Mouse (Mus musculus): ENCODE measurements at regions not wholly inside any gene's neighbourhood (a gene's known extent, or its start where the extent isn't known, plus 50 kb on each side); places are given as distances from the start of the nearest gene placed in this dataset.
"Not testable (repeated sequence)": the region's sequence is repeated elsewhere in the genome, so short reads cannot be mapped to it uniquely, and the experiment has no call there.

DNA sequence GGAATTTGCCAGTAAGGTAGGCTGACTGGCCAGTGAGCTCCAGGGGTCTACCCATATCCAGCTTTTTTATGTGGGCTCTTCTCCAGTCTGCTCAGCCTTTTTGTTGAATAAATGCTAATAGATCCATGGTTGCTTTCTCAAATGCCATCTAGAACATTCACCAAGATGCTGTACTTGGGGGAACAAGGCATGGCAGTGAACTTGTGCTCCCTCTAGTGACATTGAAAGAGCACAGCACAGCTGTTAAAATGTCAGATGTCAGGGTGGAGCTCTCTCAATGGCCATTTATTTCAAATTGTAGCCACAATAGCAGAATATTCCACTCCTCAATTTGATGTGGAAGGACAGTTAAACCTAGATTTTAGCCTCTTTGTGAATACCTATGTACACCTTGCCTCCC lies 86.3 kb downstream of the Kcnk1 start:
- peak; percentile 42 for DNase-seq (ENCODE audit: low spot score)

DNA sequence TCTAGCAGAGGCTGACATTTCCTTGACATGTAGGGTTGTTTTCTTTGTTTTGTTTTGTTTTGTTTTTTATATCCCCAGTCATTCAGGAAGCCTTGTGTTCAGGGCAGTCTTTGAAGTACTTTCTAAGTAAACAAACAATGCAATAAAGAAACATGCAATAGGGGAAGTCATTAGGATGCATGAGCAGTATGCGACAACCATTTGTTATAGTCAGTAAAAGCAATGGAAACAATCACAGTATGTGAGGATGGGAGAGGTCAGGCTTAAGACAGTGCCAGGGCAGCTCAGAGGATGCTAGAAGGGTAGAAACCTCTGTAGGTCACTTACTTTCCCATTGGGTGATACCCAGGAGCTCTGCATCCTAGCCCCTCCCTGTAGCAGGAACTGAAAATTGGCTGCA lies 87.9 kb downstream of the Kcnk1 start:
- DNase-seq (ENCODE audit: low spot score): no peak

DNA sequence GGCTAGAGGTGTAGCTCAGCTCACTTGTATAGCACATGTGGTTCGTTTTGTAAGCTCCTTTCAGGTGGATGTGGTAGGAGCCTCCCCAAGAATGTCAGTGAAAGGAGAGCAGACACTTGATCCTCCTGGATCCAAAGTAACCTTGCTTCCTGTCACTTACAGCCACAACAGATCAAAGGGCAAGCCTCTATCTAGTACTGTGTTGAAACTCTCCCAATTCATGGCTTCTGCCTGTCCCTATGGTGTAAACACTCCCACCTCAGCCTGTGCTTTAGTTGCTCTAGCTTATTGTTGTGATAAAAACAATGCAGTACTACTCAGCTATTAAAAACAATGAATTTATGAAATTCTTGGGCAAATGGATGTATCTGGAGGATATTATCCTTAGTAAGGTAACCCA lies 95.8 kb downstream of the Kcnk1 start:
- no peak for DNase-seq (ENCODE audit: low spot score)

DNA sequence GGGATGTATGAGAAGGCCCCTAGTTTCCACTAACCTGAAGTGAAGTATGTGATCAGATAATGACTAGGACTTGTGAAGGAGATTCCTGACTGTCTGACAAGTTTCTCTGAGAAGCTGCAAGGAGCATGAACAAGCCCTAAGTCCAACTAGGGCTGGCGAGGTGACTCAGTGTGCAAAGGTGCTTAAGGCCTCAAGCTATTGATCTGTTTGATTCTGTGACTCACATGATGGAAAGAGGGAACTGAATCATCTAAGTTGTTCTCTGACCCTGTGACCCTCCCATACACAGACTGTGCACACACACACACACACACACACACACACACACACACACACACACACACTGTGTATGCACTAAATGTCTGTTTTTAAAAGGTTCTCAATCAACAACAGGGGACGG lies 99.0 kb downstream of the Kcnk1 start:
- no peak for DNase-seq (ENCODE audit: low spot score)

DNA sequence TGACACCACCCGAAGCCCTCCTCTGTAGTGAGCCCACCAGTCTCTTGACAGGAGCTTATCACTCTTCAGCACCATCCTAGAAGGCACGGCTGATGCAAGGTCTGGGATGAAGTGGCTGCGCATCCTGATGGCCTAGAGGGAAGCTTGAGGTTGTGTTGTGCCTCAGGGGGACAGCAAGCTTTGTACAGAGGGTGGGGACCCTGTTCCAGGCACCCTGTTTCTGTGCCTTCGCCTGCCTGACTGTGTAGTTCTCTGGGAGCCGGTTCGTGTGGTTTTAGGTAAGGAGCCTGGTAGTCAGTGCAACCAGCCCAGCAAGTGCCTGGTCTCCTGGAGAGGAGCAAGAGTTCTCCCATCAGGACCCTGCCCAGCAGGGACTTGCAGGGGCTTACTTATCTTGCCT lies 101.1 kb downstream of the Kcnk1 start:
- no peak for DNase-seq (ENCODE audit: low spot score)

DNA sequence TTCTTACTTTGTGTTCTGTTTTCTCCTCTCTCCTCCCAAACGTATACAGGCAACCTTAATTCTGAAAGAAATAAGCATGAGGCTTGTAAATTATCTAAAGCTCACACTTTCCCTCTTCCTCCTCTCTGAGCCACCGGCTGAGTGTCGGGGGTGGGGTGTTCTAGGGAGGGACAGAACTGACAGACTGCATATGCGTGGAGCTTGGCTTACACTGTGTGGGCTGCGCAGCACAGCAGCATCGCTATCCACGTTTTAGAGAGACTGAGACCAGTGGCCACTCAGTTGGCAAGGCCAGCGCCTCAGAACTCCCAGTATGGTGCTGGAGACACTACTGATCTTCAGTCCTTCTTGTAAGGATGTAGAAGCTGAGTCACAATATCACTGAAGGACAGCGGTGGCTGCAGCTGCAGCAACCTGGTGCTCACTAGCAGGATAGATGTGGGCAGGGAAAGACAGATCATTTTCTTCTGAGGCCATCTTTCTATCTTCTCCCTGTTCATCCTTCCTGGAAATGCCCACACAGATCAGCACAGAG lies 101.7 kb downstream of the Kcnk1 start:
- DNase-seq (ENCODE audit: low spot score): no peak

DNA sequence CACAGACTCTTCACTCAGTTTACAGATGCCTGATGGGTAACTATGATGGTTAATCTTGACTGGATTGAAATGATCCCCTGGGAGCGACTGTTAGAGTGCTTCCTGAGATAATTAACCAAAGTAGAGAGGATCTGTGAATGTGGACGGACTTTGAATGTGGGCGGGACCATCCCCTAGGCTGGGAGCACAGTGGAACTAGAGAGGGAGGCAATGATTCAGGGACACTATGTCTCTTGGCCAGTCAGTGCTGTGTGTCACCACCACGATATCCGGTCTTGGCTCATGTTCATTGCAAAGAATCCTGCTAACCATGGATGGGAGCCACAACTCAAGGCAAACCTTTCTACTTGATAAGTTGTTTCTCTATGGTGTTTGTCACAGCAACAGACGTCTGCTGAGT lies 103.9 kb downstream of the Kcnk1 start:
- DNase-seq (ENCODE audit: low spot score): no peak

DNA sequence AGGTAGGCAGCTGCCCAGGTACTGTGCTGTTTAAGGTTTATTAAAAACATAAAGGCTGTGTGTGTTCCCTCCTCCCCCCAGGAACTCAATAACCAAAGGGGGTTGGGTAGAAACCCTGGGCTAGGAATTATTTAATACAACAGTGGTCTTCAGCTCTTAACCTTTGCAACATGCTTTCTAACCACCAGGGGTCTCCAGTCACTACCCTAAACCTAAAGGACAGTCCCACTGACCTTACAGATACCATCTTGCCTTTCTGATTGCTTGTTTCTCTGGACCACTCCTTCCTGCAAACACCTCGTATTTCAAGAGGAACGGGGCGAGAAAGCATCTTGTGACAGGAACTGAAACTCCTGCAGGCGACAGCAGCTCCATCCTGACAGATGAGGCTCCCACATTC lies 104.9 kb downstream of the Kcnk1 start:
- no peak for DNase-seq (ENCODE audit: low spot score)

DNA sequence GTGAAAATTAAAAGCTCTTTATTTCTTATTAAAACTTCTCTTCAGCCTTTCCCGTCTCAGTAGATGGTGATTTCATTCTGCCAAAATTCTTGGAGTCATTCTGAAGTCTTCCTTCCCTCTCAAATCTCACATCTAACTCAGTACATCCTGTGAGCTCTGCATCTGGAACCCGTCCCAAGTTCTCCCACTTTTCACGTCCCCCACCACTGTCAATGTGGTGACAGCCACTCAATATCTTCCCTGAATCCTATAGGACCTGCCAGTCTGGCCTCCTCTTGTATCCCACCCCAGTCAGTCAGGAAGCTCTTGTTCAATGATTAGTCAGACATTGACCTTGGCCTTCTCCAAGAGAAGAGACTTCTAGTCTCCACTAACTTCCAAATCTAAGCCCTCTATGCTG lies 110.1 kb downstream of the Kcnk1 start:
- DNase-seq (ENCODE audit: low spot score): no peak

DNA sequence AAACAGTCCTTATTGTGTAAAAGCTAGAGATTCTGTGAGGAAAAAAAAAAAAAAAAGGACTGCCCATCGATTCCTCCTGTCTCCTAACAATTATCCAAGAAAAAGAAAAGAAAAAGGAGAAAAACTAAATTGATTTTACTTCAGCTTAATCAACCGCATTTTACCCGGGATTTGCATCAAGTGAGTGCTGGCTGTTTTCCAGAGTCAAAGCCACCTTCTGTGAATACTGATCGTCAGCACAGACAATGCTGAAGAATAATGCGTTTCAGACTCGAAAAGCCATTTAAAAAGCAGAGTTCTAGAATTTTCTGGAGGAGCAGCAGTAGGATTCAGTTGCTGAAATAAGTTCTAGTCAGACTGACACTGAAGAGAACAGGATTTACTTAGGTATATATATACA lies 131.1 kb downstream of the Kcnk1 start:
- no peak for DNase-seq (ENCODE audit: low spot score)

DNA sequence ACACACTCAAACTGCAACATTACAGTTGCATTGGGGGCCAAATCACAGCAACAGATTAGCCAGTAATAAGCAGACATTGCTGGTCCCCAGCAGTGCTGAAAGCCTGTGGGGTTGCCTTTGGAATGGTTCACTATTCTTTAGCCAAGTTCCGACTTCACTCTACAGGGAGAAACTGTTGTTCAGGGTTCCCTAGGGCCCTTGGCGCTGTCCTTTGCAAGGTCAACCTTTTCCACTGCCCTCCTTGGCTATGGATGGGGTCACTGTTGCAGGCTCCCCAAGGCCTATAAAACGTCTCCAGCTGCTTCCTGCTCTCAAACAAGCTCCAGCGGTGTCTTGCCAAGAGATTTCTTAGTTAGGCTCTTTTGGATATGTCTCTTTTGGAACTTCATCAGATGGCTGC lies 137.1 kb downstream of the Kcnk1 start:
- DNase-seq (ENCODE audit: low spot score): no peak

DNA sequence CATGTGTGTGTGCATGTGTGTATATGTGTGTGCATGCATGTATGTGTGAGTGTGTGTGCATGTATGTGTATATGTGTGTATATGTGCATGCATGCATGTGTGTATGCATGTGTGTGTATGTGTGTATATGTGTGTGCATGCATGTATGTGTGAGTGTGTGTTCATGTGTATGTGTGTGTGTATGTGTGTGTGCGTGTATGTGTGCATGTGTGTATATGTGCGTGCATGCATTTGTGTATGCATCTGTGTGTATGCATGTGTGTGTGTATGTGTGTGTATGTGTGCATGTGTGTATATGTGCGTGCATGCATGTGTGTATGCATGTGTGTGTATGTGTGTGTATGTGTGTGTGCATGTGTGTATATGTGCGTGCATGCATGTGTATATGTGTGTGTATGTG lies 137.9 kb downstream of the Kcnk1 start:
- not testable (repeated sequence) for DNase-seq (ENCODE audit: low spot score)

DNA sequence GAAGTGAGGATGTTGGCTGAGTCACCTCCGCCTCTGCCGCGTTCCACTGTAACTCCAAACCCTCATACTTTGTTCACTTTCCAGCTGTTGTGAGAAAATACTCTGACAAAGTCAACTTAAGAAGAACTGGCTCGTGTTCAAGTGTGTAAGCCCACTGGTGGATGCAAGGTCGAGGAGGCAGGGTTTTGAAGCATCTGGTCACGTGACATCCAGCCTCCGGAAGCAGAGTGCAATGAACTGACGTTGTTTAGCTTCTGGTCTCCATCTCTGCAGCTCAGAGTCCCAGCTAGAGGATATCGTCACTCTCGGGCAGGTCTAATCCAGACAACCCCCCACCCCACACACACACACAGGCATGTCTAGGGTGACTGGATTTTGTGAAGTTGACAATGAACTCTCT lies 140.1 kb downstream of the Kcnk1 start:
- DNase-seq (ENCODE audit: low spot score): no peak

DNA sequence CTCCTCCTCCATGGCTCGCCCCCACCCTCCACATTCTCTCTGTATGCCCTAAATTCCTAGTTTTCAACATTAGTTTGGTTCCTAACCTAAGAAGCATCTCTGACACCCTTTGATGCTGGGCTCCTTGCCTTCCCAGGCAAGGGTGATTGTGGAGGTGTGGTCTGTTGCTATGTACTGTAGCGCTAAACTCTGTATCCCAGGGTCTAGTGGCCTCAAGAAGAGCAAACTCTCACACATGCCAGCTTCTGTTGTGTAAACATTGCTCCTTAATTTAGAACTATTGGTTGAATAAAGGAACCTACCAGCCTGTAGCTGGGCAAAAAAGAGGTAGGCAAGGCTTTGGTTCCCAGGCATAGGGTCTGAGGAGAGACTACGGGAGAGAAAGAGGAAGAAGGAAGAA lies 140.6 kb downstream of the Kcnk1 start:
- DNase-seq (ENCODE audit: low spot score): no peak

DNA sequence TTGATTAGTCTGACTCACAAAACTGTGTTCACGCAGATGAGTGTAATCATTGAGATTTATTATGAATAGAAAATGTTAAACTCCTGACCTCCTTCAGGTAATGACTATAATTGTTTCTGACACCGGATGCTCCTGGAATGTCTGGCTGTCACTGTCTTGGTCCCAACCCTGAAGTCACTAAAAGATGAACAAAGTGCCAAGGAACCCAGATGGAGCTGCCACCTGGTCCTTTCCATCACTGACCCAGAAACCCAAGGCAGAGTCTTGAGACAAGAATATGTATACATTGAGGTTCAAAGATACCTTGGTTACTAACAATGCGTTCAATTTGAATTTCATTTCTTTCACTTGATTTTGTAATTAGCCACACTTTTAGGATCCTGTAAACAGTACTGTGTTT lies 142.0 kb downstream of the Kcnk1 start:
- DNase-seq (ENCODE audit: low spot score): no peak

DNA sequence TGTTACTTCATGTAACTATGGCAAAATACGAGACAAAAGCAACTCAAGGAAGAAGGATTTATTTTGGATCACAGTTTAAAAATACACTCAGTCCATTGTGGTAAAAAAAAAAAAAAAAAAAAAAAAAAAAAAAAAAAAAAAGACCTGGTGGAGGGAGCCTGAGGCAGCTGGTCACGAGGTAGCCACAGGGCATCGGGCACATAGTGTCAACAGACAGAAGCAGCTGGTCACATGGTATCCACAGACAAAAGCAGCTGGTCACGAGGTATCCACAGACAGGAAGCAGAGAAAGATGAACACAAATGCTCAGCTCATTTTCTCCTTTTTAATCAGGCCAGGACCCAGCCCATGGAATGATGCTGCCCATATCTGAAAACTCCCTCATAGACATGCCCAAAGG lies 142.5 kb downstream of the Kcnk1 start:
- no peak for DNase-seq (ENCODE audit: low spot score)

DNA sequence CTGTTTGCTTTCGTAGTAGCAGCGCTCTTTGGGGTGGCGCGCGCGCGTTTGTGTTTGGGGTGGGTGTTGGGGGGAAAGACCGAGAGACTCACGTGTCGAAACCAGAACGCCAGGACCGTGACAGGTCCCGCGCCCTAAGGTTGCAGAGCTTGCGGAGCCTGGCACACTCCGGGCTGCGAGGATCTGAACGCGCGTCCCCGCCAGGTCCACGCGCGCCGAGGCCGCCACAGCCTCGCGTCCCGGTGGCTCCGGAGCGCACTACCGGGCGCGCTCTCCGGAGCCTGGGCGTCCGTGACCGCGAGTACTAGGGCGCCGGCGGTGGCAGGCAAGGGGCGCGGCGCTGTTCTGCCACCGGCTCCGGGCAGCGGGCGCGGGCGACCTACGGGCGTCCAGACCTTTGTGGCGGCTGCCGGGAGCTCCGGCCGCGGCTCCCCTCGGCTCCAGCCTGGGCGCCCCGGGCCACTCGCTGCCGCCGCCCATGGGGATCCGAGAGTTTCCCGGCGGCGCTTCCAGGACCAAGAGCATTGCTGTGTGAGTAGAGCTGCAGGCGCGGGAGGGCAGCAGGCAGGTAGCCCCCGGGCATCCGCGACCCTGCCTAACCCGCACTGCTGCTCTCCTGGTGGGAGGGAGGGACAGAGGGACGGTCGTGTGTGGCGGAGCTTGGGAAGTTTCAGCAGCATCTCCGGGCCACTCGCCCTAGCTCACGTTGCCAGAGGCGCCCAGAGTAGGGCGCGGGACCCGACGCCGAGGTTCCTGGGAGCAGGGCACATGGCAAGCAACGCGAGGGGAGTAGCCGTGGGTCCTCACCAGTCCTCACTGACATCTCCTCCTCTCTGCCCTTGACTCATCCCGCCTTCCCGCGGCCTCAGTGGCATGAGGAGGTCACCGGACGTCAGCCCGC lies 143.9 kb downstream of the Kcnk1 start:
- peak; percentile 37 for DNase-seq (ENCODE audit: low spot score)

DNA sequence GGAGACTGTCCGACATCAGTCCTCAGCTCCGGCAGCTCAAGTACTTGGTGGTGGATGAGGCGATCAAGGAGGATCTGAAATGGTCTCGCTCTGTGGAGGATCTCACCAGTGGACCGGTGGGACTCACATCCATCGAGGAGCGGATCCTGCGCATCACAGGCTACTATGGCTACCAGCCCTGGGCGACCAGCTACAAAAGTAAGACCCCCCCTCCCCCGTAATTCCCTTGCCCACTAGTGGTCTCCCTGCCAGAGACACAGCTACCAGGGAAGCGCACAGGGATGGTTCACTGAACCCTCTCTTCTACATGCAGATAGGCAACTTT lies 144.5 kb downstream of the Kcnk1 start:
- no peak for DNase-seq (ENCODE audit: low spot score)

DNA sequence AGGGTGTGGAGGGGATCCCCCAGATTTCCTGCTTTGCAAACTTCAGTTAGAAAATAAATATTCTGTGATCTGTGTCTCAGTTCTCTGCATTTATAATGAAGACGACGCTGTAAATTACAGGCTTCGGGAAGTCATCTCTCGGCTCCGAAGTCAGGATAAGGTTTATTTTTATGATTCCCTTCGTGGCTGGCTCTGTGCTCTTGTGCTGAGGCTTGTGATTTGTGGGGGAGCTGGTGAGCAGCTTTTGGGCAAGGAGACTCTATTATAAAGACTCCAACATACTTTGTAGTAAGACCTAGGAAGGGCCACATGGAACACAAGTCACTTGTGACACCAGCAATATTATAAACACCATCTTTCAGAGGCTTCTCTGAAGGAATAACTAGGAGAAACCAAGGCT lies 146.0 kb downstream of the Kcnk1 start:
- DNase-seq (ENCODE audit: low spot score): no peak

DNA sequence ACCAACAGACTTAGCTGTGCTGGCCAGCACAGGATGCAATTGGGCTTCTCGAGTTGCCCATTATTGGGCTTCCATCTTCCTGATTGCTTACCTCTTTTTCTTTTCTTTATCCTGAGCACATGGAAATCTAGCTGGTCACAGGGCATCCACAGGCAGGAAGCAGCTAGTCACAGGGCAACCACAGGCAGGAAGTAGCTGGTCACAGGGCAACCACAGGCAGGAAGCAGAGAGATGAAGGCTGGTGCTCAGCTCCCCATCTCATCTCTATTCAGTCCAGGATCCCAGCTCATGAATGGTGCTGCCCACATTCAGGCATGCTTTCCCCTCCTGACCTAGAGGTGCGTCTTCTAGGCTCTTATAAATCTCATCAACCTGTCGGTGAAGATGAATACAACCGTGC lies 146.8 kb upstream of the Slc35f3 start:
- no peak for DNase-seq (ENCODE audit: low spot score)

DNA sequence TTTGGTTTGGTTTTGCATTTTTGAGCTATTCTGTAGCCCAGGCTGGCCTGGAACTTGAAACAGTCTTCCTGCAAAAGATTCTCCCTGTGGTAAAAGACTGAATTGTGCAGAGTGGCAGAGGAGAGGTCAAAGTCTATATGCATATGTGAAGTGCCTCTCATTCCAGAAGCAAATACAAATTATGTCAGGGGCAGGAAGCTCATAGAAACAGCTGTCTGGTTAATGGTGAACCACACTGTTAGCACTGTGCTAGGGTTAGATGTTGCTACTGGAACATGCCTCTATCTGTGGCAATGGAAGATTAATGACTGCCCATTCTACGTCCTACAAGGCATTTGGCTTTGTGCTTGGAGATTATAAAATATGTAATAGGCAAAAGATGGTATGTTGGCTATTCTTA lies 144.4 kb upstream of the Slc35f3 start:
- no peak for DNase-seq (ENCODE audit: low spot score)

DNA sequence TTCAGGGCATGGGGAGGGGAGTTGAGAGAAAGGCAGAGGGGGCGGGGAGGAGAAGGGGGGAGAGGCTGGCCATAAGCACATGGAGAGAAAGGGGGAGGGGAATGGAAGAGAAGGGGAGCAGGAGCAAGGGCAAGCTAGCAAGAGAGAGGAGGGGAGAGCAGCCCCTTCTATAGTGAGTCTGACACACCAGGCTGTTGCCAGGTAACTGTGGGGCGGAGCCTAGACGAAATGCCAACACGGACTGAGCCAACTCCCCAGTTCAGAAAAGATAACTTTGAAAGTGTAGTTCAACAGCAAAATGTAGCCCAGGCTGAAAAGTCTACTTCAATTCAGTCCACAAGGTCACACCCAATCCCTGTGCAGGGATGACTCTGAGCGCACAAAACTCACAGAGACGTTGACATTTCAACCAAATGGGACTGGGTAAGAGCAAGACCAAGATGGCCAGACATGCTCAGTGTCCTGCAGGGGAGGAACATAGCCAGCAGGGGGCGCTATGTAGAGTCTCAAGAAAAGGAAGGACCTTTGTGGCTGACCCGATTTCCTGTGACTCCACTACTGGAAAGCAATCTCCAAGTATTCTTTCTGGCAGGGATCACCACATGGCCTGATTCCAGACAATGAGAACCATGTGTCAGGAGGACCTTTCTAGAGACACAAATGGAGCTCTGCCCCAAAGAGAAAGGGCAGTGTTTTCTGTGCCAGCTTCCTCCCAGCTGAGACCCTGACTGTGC lies 140.7 kb upstream of the Slc35f3 start:
- DNase-seq (ENCODE audit: low spot score): peak; percentile 54

DNA sequence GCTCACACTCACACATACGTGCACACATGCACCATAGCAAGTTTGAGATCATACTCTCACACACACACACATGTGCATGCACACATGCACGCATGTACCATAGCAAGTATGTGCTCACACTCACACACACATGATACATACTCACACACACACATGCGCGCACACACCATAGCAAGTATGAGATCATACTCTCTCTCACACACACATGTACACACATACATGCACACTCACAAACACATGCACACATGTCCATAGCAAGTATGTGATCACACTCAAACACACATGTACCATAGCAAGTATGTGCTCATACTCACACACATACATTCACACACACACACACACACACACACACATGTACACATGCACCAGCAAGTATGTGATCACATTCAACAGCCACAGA lies 138.9 kb upstream of the Slc35f3 start:
- DNase-seq (ENCODE audit: low spot score): no peak
